Mouse (Mus musculus) forebrain, embryonic 11.5 days (tissue): ENCODE data around the gene Serinc3. TPM values are rescaled to one million over a fixed set of nuclear protein-coding genes. Genes with fewer than 3 reads are reported as not detected.

Experiments used
- ATAC-seq: fragments of 200-750 bp; cut with Nextera tagmentation; replicated peaks from 2 replicates; pipeline ENCODE4 v1.8.0; 2017; ENCODE audit warnings: moderate TSS enrichment; ENCODE audit not compliant: low FRiP score
- DNase-seq: peaks from one replicate; pipeline ENCODE4 v3.0.0-alpha.2; 2017; ENCODE audit warnings: low spot score
- H3K27ac ChIP-seq: fragments of 300-500 bp; sonication (generic); 2 replicates; pipeline ENCODE4 v1.5.1; 2014; ENCODE audit warnings: low read depth, low read length
- H3K27me3 ChIP-seq: fragments of 300-500 bp; sonication (generic); 2 replicates; pipeline ENCODE4 v1.6.1; 2014; ENCODE audit warnings: mild to moderate bottlenecking, low read length, mixed read lengths; ENCODE audit not compliant: control insufficient read depth, insufficient read depth
- H3K36me3 ChIP-seq: fragments of 300-500 bp; sonication (generic); 2 replicates; pipeline ENCODE4 v1.6.1; 2014; ENCODE audit warnings: mild to moderate bottlenecking, low read length, moderate library complexity, mixed read lengths; ENCODE audit not compliant: control insufficient read depth, insufficient read depth
- H3K4me1 ChIP-seq: fragments of 300-500 bp; sonication (generic); replicated peaks from 2 replicates; pipeline ENCODE4 v1.6.1; 2014; ENCODE audit warnings: low read length, mixed read lengths; ENCODE audit not compliant: control insufficient read depth, insufficient read depth
- H3K4me2 ChIP-seq: fragments of 300-500 bp; sonication (generic); 2 replicates; pipeline ENCODE4 v1.6.1; 2014; ENCODE audit warnings: low read depth, mild to moderate bottlenecking, low read length, moderate library complexity, mixed read lengths; ENCODE audit not compliant: severe bottlenecking
- H3K4me3 ChIP-seq: fragments of 300-500 bp; sonication (generic); 2 replicates; pipeline ENCODE4 v1.5.1; 2014; ENCODE audit warnings: low read depth, low read length
- H3K9ac ChIP-seq: fragments of 300-500 bp; sonication (generic); 2 replicates; pipeline ENCODE4 v1.6.1; 2014; ENCODE audit warnings: low read length
- H3K9me3 ChIP-seq: fragments of 300-500 bp; sonication (generic); 2 replicates; pipeline ENCODE4 v1.6.1; 2016; ENCODE audit warnings: low read length, mixed read lengths; ENCODE audit not compliant: control insufficient read depth
- WGBS: fragments of 180-500 bp; shearing (Covaris S2); extraction: QIAGEN DNeasy Blood & Tissue Kit; methylation state at CpG from one replicate; pipeline ENCODE4 v1.1.7; 2014; 5-methylcytosine and 5-hydroxymethylcytosine counted together
- polyA plus RNA-seq: library from polyadenylated mRNA; unstranded; fragments of >200 nt; fragmentation: Nextera tagmentation; extraction: Ambion mirVana; gene quantifications from 2 replicates; pipeline ENCODE4 v1.2.1, GENCODE M21; 2014

Serinc3 gene
- polyA plus RNA-seq, 1 experiment from 2014 or later, result 30.7 TPM

- H3K27ac ChIP-seq, result no peak overlapping the region
- H3K4me2 ChIP-seq, result no peak overlapping the region
- no peak overlapping the region for H3K9ac ChIP-seq
- H3K4me3 ChIP-seq, result no peak overlapping the region
- ATAC-seq, result no peak
- H3K4me1 ChIP-seq, result no peaks in the 10 kb centered on the region; the same call in none of the 2 replicates
- no peaks in the 10 kb centered on the region for H3K27me3 ChIP-seq
- no peaks in the 10 kb centered on the region for H3K36me3 ChIP-seq
- 87% methylated on average over 3 of the region's 3 CpGs for WGBS
- no peaks in the 10 kb centered on the region for H3K9me3 ChIP-seq
- no peak for DNase-seq
Observed at GRCm38 (mm10) chr2:163686886-163687285, 42.0 kb upstream of the Serinc3 start.

DNA sequence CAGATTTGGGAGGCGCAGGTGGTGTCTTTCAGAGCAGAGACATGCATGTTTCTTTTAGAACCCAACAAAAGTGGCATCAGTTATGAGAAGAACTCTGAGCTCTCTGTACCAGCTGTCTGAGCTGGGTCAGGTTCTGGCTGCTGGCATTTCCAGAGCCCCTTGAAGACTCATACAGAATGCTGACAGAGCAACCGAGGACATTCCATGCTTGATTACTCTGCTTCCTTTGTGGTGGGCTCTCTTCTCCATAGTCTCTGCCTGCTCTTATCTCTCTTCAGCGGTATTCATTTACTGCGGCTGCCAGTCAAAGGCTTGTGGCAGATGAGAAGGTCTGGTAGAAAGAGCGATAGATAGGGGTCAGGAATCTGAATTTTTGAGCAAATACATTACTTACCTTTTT lies 41.3 kb upstream of the Serinc3 start:
- Histone ChIP-seq H3K9me3 (no peaks in the 10 kb centered on the region), H3K36me3 (no peaks in the 10 kb centered on the region), H3K4me3 (no peak overlapping the region), H3K9ac (no peak overlapping the region), H3K27me3 (no peaks in the 10 kb centered on the region), H3K27ac (no peak overlapping the region), H3K4me1 (no peaks in the 10 kb centered on the region; the same call in none of the 2 replicates), H3K4me2 (no peak overlapping the region)
- WGBS, result 88% methylated on average over 5 of the region's 5 CpGs
- no peak for ATAC-seq
- DNase-seq, result no peak

DNA sequence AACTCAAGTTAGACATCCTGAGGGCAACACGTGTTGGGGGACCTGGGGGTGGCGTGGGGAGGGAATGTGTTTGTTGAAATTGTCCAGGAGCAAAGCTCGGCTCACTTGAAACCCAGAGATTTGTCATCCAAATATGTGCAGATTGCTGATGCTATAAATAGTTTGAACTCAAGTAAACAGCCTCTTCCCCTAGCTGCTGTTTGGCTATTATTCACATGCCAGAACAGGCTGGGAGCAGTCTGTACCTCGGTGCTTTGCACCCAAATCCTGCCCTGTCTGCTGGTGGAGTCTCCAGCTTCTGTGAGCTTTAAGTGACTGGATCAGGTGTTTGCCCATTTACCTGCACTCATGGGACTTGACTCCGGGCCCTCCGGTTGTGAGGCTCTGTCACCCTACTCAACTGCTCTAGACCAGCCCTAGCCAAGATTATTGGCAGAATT lies 40.9 kb upstream of the Serinc3 start:
- ATAC-seq (no peak), DNase-seq (no peak)
- H3K27ac ChIP-seq, result no peak overlapping the region
- no peaks in the 10 kb centered on the region for H3K9me3 ChIP-seq
- H3K4me2 ChIP-seq, result no peak overlapping the region
- WGBS, result 85% methylated on average over 6 of the region's 6 CpGs
- no peak overlapping the region for H3K4me3 ChIP-seq
- no peak overlapping the region for H3K9ac ChIP-seq
- no peaks in the 10 kb centered on the region; the same call in none of the 2 replicates for H3K4me1 ChIP-seq
- H3K27me3 ChIP-seq, result no peaks in the 10 kb centered on the region
- no peaks in the 10 kb centered on the region for H3K36me3 ChIP-seq

- no peak for ATAC-seq
- Histone ChIP-seq H3K27ac (no peak overlapping the region), H3K9me3 (no peaks in the 10 kb centered on the region), H3K4me2 (no peak overlapping the region), H3K4me3 (no peak overlapping the region), H3K27me3 (no peaks in the 10 kb centered on the region), H3K4me1 (no peaks in the 10 kb centered on the region; the same call in 1 of the 2 replicates), H3K9ac (no peak overlapping the region), H3K36me3 (no peaks in the 10 kb centered on the region)
- WGBS, result 65% methylated on average over 4 of the region's 4 CpGs
- no peak for DNase-seq
Observed at GRCm38 (mm10) chr2:163685287-163685686, 40.4 kb upstream of the Serinc3 start.

DNA sequence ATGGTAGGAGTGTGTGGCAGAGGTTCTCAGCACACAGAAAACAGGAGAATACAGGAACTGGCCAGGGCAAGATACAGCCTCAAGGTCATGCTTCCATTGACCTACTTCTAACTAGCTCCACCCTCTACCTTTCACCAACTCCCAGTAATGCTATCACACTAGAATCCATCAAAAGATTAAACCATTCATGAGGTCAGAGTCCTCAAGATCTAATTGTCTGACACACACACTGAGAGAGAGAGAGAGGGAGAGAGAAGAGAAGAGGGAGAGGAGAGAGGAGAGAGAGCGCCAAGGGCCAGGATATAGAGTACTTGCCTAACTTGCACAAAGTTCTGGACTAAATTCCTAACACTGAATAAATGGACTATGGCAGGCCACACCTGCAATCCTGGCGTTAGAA lies 37.4 kb upstream of the Serinc3 start:
- no peaks in the 10 kb centered on the region for H3K9me3 ChIP-seq
- ATAC-seq (no peak), DNase-seq (no peak)
- H3K4me1 ChIP-seq, result no peaks in the 10 kb centered on the region
- no peak overlapping the region for H3K27ac ChIP-seq
- no peaks in the 10 kb centered on the region for H3K36me3 ChIP-seq
- H3K9ac ChIP-seq, result no peak overlapping the region
- H3K4me3 ChIP-seq, result no peak overlapping the region
- WGBS, result 93% methylated on average over 2 of the region's 2 CpGs
- no peak overlapping the region for H3K4me2 ChIP-seq
- no peaks in the 10 kb centered on the region for H3K27me3 ChIP-seq

GRCm38 (mm10) chr2:163676745-163677144 lies 31.8 kb upstream of the Serinc3 start:
- 95% methylated on average over 3 of the region's 3 CpGs for WGBS

GRCm38 (mm10) chr2:163676321-163676720 lies 31.4 kb upstream of the Serinc3 start:
- Histone ChIP-seq H3K36me3 (no peaks in the 10 kb centered on the region), H3K9ac (no peak overlapping the region), H3K4me3 (no peak overlapping the region), H3K4me2 (no peak overlapping the region), H3K27me3 (no peaks in the 10 kb centered on the region), H3K27ac (no peak overlapping the region), H3K4me1 (0 out of 2 replicates have a peak, but pooled peaks cover 2% of the 10 kb centered on the region), H3K9me3 (no peaks in the 10 kb centered on the region)
- WGBS, result 88% methylated on average over 4 of the region's 4 CpGs
- ATAC-seq (no peak), DNase-seq (no peak)

More at GRCm38 (mm10) chr2:163676745-163677144, 31.8 kb upstream of the Serinc3 start:
- H3K4me3 ChIP-seq, result no peak overlapping the region
- H3K4me1 ChIP-seq, result 0 out of 2 replicates have a peak, but pooled peaks cover 2% of the 10 kb centered on the region
- ATAC-seq, result no peak
- H3K9me3 ChIP-seq, result no peaks in the 10 kb centered on the region
- H3K27ac ChIP-seq, result no peak overlapping the region
- no peak for DNase-seq
- no peaks in the 10 kb centered on the region for H3K27me3 ChIP-seq
- H3K4me2 ChIP-seq, result no peak overlapping the region
- no peaks in the 10 kb centered on the region for H3K36me3 ChIP-seq
- H3K9ac ChIP-seq, result no peak overlapping the region

- 85% methylated on average over 6 of the region's 6 CpGs for WGBS
- DNase-seq (no peak), ATAC-seq (no peak)
- H3K4me2 ChIP-seq, result no peak overlapping the region
- H3K9me3 ChIP-seq, result no peaks in the 10 kb centered on the region
- H3K36me3 ChIP-seq, result no peaks in the 10 kb centered on the region
- no peak overlapping the region for H3K9ac ChIP-seq
- H3K4me1 ChIP-seq, result 0 out of 2 replicates have a peak, but pooled peaks cover 2% of the 10 kb centered on the region
- H3K27ac ChIP-seq, result no peak overlapping the region
- H3K4me3 ChIP-seq, result no peak overlapping the region
- H3K27me3 ChIP-seq, result no peaks in the 10 kb centered on the region
Observed at GRCm38 (mm10) chr2:163675662-163676061, 30.7 kb upstream of the Serinc3 start.

GRCm38 (mm10) chr2:163675144-163675619 lies 30.3 kb upstream of the Serinc3 start:
- Histone ChIP-seq H3K4me2 (no peak overlapping the region), H3K27ac (no peak overlapping the region), H3K27me3 (no peaks in the 10 kb centered on the region), H3K9me3 (no peaks in the 10 kb centered on the region), H3K9ac (no peak overlapping the region), H3K4me1 (0 out of 2 replicates have a peak, but pooled peaks cover 2% of the 10 kb centered on the region), H3K36me3 (no peaks in the 10 kb centered on the region), H3K4me3 (no peak overlapping the region)
- DNase-seq, result no peak
- no peak for ATAC-seq
- 38% methylated on average over 5 of the region's 5 CpGs for WGBS
